Mouse (Mus musculus) kidney, adult 2 months (tissue): ENCODE measurements at regions not wholly inside any gene's neighbourhood (a gene's known extent, or its start where the extent isn't known, plus 50 kb on each side); places are given as distances from the start of the nearest gene placed in this dataset.

ENCODE experiments used
- DNase-seq: peaks from one replicate; pipeline ENCODE4 v3.0.0; 2021
- H3K27ac ChIP-seq: fragments of 200-500 bp; 2 replicates; pipeline ENCODE4 v1.5.1; 2012; ENCODE audit warnings: low read depth, low read length, control low read depth, inconsistent platforms; ENCODE audit not compliant: insufficient read depth
- H3K27me3 ChIP-seq: fragments of 200-500 bp; replicated peaks from 2 replicates; pipeline ENCODE4 v1.6.1; 2012; ENCODE audit warnings: mild to moderate bottlenecking, moderate library complexity, low read length, inconsistent platforms; ENCODE audit not compliant: control insufficient read depth, insufficient read depth
- H3K36me3 ChIP-seq: fragments of 200-500 bp; 2 replicates; pipeline ENCODE4 v1.6.1; 2012; ENCODE audit warnings: mild to moderate bottlenecking, moderate library complexity, low read length, inconsistent platforms; ENCODE audit not compliant: control insufficient read depth, insufficient read depth
- H3K4me1 ChIP-seq: fragments of 200-500 bp; 2 replicates; pipeline ENCODE4 v1.6.1; 2011; ENCODE audit warnings: low read length; ENCODE audit not compliant: control insufficient read depth, insufficient read depth
- H3K4me3 ChIP-seq: fragments of 200-500 bp; 2 replicates; pipeline ENCODE4 v1.5.1; 2011; ENCODE audit warnings: mild to moderate bottlenecking, low read depth, low read length, control low read depth; ENCODE audit not compliant: insufficient read depth
- CTCF ChIP-seq: fragments of 200-500 bp; conservative IDR thresholded peaks from 2 replicates; pipeline ENCODE4 v1.5.1; 2011; ENCODE audit warnings: low read depth, mild to moderate bottlenecking, control low read depth, low read length, moderate library complexity, mixed read lengths; ENCODE audit not compliant: insufficient read depth, insufficient read length
- POLR2A ChIP-seq: fragments of 200-500 bp; IDR thresholded peaks from one replicate; pipeline ENCODE4 v1.6.1; 2011; ENCODE audit warnings: low read depth, low read length, control low read depth
- WGBS: fragments of 180-500 bp; shearing (Covaris S2); methylation state at CpG from one replicate; pipeline ENCODE4 v1.1.7; 2018; 5-methylcytosine and 5-hydroxymethylcytosine counted together

DNA sequence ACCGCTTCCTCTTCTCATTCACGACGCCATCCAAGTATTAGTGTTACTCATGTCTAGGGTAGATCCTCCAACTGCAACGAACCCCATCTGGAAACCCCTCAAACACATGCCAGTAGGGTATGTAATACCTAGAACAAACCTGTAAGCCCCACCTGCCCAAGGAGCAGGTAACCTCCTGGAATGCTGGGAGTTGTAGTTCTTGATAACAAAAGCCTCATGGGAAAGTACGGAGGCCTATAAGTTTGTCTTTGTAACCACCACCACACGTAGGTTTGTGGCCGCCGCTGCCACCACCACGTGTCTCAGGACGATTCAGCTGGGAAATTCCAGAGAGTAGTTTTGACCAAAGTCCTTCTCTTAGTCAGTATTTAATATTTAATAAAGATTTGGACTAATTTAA is 107.4 kb upstream of the Unc5b start:
- H3K36me3 ChIP-seq, result no peaks in the 10 kb centered on the region
- DNase-seq, result no peak
- WGBS, result 88% methylated on average over 10 of the region's 10 CpGs
- H3K27ac ChIP-seq, result no peak overlapping the region
- no peaks in the 10 kb centered on the region for H3K4me1 ChIP-seq
- H3K27me3 ChIP-seq, result no peaks in the 10 kb centered on the region
- TF ChIP-seq CTCF (no peak), POLR2A (no peak)
- no peak overlapping the region for H3K4me3 ChIP-seq

DNA sequence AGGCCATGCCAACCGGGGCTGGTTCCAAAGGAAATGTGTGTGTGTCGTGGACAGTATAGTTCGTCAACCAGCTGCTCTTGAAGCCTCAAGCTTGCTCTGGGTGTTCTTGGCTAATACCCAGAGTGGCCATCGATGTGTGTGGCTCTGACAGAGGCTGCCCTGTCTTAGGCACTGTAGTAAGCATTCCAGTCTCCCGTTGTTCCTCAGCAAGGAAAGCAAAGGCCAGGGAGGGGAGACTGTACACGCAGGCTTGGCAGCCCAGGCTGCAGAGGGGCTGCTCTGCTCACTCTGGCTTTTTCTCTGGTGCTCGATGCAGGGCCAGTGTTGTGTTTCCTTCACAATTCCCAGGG is 106.1 kb upstream of the Unc5b start:
- 72% methylated on average over 7 of the region's 7 CpGs for WGBS
- Histone ChIP-seq H3K4me1 (no peaks in the 10 kb centered on the region), H3K27me3 (no peaks in the 10 kb centered on the region), H3K4me3 (no peak overlapping the region), H3K36me3 (no peaks in the 10 kb centered on the region), H3K27ac (no peak overlapping the region)
- no peak for DNase-seq
- TF ChIP-seq CTCF (no peak), POLR2A (no peak)

DNA sequence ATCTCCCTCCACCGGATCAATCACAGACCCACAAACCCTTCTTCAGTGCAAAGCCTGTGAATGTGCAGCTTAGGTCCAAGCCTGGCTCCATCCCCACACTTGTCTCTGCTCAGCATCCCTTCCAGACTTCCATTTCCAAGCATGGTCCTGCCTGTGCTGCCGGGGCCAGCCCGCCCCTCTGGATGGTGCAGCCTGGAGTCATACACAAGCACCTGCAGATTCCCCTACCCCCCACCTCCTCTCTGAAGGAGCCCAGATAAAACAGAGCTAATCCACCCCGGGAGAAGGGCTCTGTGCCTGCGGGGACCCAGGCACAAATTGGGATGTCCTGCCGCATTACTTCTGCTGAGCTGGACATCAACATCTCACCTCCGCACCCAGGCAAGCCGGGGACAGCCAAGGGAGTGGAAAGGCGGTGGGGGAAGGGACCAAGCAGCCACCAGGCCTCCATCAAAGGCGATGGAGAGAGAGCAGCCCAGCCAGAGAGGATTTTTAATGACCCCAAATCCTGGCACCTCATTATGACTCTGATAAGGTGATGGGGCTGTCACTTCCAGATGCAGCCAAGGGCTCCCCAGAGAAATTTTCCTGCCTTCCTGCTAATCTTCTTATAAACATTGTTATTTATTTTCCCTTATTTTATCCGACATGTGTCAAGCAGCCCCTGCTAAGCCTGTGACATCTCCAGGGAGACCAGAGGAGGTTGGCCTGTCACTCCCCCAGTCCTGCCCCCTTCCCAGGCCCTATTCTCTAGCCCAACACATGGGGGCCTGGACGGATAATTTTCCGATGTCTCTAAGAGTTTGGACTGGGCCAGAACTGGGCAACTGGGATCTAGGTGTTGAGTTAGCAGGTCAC is 105.5 kb upstream of the Unc5b start:
- no peak overlapping the region for H3K4me3 ChIP-seq
- no peaks in the 10 kb centered on the region for H3K27me3 ChIP-seq
- TF ChIP-seq CTCF, result no peak
- TF ChIP-seq POLR2A, result no peak
- no peak for DNase-seq
- H3K36me3 ChIP-seq, result no peaks in the 10 kb centered on the region
- no peak overlapping the region for H3K27ac ChIP-seq
- H3K4me1 ChIP-seq, result no peaks in the 10 kb centered on the region
- WGBS, result 58% methylated on average over 13 of the region's 13 CpGs

DNA sequence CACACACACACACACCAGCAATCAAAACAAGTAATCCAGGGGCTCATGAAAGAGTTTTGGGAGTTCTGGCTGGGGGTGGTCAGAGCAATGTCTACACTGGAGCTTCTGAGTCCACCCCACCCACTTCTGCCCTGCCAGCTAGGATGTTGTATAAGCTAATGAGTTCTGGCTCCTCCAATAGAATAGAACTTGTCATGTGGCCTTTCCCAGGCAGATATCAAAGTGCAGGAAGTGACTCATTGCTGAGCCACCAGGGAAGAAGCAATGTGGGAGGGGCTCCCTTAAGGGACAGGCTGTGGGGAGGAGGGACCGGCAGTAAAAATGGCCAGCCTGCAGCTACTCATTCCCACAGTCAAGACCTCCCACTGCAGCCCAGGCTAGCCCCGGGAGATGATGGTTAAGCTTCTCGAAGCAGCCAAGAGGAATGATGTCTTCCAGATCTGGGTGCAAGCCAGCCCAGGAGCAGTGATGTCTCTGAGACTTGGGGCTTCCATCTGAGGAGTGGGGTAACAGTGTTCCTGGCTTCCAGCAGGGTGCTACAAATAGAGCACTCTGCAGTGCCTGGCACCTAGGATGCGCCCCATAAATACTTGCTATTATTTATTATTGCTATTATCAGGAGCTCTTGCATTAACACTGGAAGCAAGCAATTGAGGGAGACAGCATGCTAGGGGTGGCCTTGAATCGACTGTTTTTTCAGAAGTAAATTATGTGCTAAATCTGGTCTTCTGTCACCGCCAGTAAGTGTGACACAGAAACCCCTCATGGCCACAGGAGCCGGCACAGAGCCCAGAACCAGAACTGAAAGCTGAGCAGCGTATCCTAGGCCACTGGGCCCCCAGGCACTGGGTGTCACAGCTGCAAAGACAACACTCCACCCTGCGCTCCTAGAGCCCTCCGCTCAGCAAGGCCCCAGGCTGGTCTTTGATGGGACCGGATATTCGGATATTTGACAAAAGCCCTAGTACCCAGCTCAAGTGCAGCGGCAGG is 103.2 kb upstream of the Unc5b start:
- 45% methylated on average over 13 of the region's 13 CpGs for WGBS
- Histone ChIP-seq H3K27me3 (no peaks in the 10 kb centered on the region), H3K4me1 (no peaks in the 10 kb centered on the region), H3K4me3 (no peak overlapping the region), H3K27ac (peak overlapping the region; percentile 57), H3K36me3 (no peaks in the 10 kb centered on the region)
- DNase-seq, result peak; percentile 78
- no peak for TF ChIP-seq POLR2A
- no peak for TF ChIP-seq CTCF

DNA sequence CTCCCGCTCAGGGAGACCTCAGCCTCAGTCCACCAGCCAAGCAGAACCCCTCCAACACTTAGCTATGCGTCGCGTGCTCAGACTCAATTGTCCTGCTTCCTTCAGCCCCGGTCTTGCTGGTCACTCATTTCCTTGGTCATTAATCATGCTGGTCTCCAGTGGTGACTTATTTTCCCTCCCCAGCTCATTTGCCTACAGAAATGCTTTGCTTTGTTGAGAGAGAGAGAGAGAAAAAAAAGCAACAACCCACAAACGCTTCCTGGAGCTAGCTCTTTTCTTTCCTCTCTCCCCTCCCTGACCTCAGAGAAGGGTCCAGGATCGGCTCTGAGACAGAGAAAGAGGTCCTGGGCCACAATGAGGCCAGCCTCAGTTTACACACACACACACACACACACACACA is 102.5 kb upstream of the Unc5b start:
- H3K27ac ChIP-seq, result peak overlapping the region; percentile 57
- TF ChIP-seq POLR2A, result no peak
- no peak for TF ChIP-seq CTCF
- no peaks in the 10 kb centered on the region for H3K4me1 ChIP-seq
- H3K36me3 ChIP-seq, result no peaks in the 10 kb centered on the region
- WGBS, result 3% methylated on average over 7 of the region's 7 CpGs
- no peak overlapping the region for H3K4me3 ChIP-seq
- H3K27me3 ChIP-seq, result no peaks in the 10 kb centered on the region
- peak; percentile 39 for DNase-seq

DNA sequence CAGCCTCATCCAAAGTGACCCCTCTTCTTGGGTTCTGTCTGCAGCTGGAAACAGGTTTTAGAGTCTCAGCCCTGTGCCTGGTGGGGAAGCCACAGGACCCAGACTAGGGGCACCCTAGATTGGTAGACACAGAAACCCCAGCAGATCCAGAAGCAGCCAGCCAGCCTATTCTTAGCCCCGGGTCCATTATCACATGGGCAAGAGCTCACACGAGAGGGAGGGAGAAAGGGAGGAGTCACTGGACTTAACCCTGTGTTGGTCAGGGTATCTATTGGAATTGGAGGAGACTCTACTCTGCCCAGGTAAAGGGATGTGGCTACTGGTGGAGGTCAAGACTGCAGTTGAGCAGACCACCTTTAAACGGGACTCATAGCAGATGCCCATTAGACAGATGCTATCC is 101.5 kb upstream of the Unc5b start:
- Histone ChIP-seq H3K36me3 (no peaks in the 10 kb centered on the region), H3K27me3 (no peaks in the 10 kb centered on the region), H3K4me1 (no peaks in the 10 kb centered on the region), H3K4me3 (no peak overlapping the region), H3K27ac (no peak overlapping the region)
- no peak for DNase-seq
- TF ChIP-seq CTCF (no peak), POLR2A (no peak)
- WGBS, result 28% methylated on average over 3 of the region's 3 CpGs
